Mouse (Mus musculus): Measurements from ENCODE around the gene 9630041A04Rik.

DNA sequence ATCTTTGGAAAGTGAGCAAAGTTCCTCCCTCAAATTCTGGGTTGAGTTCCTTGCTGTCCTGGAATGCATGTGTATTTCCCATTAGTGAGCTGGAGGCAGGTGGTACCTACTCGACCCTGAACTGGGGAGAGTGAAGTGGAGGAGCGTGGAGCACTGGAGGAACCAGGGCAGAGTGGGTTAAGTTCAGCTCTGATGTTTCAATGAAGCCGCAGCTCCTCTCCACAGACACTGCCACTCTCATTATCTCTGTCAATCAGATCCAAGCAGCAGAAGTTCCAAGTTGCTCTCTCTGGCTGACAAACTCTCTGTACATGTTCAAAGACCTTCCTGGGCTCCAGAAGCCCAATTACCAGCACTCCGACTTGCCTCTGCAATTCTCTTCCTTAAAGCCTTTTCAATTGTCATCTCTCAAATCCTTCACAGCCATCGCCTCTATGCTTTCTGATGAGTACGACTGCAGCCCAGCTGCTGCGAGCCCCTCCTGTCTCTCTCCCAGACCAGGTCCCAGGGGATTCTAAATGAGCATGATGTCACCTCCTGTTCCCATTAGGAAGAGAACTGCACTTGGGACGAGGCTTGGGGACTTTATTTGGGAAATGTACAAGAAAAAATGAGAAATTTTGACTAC, 72.4 kb downstream of the 9630041A04Rik start:
- TF ChIP-seq POLR2A (IDR thresholded peaks at IDR 0.05; ENCODE audit: low read depth, low read length) (no peak), CTCF (IDR thresholded peaks at IDR 0.05; ENCODE audit: extremely low read depth, insufficient read depth, insufficient read length, insufficient replicate concordance) (no peak)
